Mouse (Mus musculus) frontal cortex, adult (tissue): ENCODE data around the gene Hacl1.

ENCODE experiments used
- ATAC-seq: cut with Nextera tagmentation; 2 replicates; pipeline ENCODE4 v1.9.2; 2017; ENCODE audit warnings: mild to moderate bottlenecking, moderate library complexity, mixed read lengths; ENCODE audit not compliant: low TSS enrichment

The Hacl1 gene

GRCm38 (mm10) chr14:31576846-31577697 is 64.0 kb downstream of the Hacl1 start:
- no peak for ATAC-seq

GRCm38 (mm10) chr14:31575866-31576265 is 65.2 kb downstream of the Hacl1 start:
- ATAC-seq = peak; percentile 84

GRCm38 (mm10) chr14:31574903-31575665 is 66.0 kb downstream of the Hacl1 start:
- ATAC-seq = no peak

GRCm38 (mm10) chr14:31572561-31573175 is 68.4 kb downstream of the Hacl1 start:
- ATAC-seq = peak; percentile 90

- ATAC-seq = no peak
These were observed 69.7 kb downstream of the Hacl1 start for GRCm38 (mm10) chr14:31571419-31571818.

GRCm38 (mm10) chr14:31570131-31570951 is 70.7 kb downstream of the Hacl1 start:
- no peak for ATAC-seq

GRCm38 (mm10) chr14:31569151-31569631 is 71.9 kb downstream of the Hacl1 start:
- ATAC-seq = no peak

- no peak for ATAC-seq
These were observed 75.4 kb downstream of the Hacl1 start for GRCm38 (mm10) chr14:31565478-31566212.

- no peak for ATAC-seq
These were observed 76.5 kb downstream of the Hacl1 start for GRCm38 (mm10) chr14:31564452-31565179.

GRCm38 (mm10) chr14:31560886-31561285 is 80.2 kb downstream of the Hacl1 start:
- ATAC-seq = no peak

GRCm38 (mm10) chr14:31559216-31559615 is 81.9 kb downstream of the Hacl1 start:
- ATAC-seq = no peak

- no peak for ATAC-seq
These were observed 83.3 kb downstream of the Hacl1 start for GRCm38 (mm10) chr14:31557784-31558183.

- ATAC-seq = no peak
These were observed 83.8 kb downstream of the Hacl1 start for GRCm38 (mm10) chr14:31557273-31557672.

- no peak for ATAC-seq
These were observed 84.4 kb downstream of the Hacl1 start for GRCm38 (mm10) chr14:31556526-31557260.

- peak; percentile 31; the same call in 1 of the 2 replicates for ATAC-seq
These were observed 85.1 kb downstream of the Hacl1 start for GRCm38 (mm10) chr14:31555963-31556434.

- ATAC-seq = no peak
These were observed 86.1 kb downstream of the Hacl1 start for GRCm38 (mm10) chr14:31555021-31555420.
